Mouse (Mus musculus) bone marrow, adult 2 months (tissue): ENCODE measurements around the gene Timp3.

Experiments
- CTCF ChIP-seq: fragments of 200-500 bp; IDR thresholded peaks from 2 replicates; pipeline ENCODE4 v1.5.1; 2011; ENCODE audit warnings: low read length, control low read depth; ENCODE audit not compliant: control insufficient read depth, insufficient read depth
- POLR2A ChIP-seq: fragments of 200-500 bp; IDR thresholded peaks from 2 replicates; pipeline ENCODE4 v1.6.1; 2011; ENCODE audit warnings: low read depth, mild to moderate bottlenecking, control low read depth, low read length, borderline replicate concordance; ENCODE audit not compliant: control insufficient read depth

DNA sequence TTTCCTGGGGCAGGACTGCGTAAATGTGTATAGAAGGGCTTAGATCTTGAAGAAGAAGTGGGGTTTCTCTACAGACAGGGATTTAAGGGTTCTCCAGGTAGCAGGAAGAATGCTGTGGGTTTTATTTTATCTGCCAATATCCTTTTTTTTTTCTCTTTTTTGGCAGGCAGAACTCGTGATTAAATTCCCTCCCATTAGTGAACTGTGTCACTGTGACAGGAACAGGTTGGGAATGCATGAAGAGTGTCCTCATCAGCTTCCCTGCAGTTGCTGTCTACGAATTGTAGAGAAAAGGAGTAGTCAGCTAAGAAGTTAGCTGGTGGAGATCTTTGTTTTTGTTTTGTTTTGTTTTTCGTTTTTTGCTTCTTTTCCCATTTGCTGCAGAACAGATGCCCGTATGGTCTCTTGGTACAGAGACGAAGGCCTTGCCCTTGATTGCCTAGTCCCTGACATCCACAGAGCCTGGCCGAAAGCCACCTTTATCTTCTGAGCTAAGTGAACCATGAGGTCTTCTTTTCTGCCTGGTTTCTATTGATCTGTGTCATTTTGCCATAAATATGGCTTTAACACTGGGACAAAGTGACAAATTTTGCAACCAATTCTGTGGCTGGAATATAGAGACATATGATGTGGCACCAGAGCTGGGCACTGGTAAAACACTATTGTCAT lies 58.3 kb downstream of the Timp3 start:
- TF ChIP-seq POLR2A (no peak), CTCF (no peak)
